Mouse (Mus musculus) 416B (cell line): Measurements from ENCODE around the gene Hist1h2bj.

Experiments
- DNase-seq: peaks from one replicate; pipeline ENCODE4 v3.0.0; 2011; ENCODE audit warnings: low read depth

Hist1h2bj gene

GRCm38 (mm10) chr13:22042568-22043502 is at the start of gene Hist1h2bj, which contains the start of gene Hist1h2ag:
Gene Hist1h2bj (plus strand): TSS chr13:22043214.
Gene Hist1h2ag (minus strand): TSS chr13:22042944.
- DNase-seq: peak; percentile 100

- no peak for DNase-seq
Observed at GRCm38 (mm10) chr13:21993957-21994738, 48.9 kb upstream of the Hist1h2bj start.

GRCm38 (mm10) chr13:21994896-21995295 is 48.1 kb upstream of the Hist1h2bj start:
- no peak for DNase-seq

- no peak for DNase-seq
Observed at GRCm38 (mm10) chr13:21995331-21995914, 47.6 kb upstream of the Hist1h2bj start.

GRCm38 (mm10) chr13:21996101-21996839 is 46.7 kb upstream of the Hist1h2bj start:
- DNase-seq: peak; percentile 45

GRCm38 (mm10) chr13:21996840-21997185 is 46.2 kb upstream of the Hist1h2bj start:
- DNase-seq: no peak

GRCm38 (mm10) chr13:21997201-21997820 is 45.7 kb upstream of the Hist1h2bj start:
- no peak for DNase-seq

GRCm38 (mm10) chr13:21997821-21998220 is 45.2 kb upstream of the Hist1h2bj start:
- no peak for DNase-seq

- DNase-seq: no peak
Observed at GRCm38 (mm10) chr13:21998412-21998811, 44.6 kb upstream of the Hist1h2bj start.

GRCm38 (mm10) chr13:21999147-21999546 is 43.9 kb upstream of the Hist1h2bj start:
- no peak for DNase-seq

GRCm38 (mm10) chr13:22001346-22001745 is 41.7 kb upstream of the Hist1h2bj start:
- peak; percentile 90 for DNase-seq

GRCm38 (mm10) chr13:22001823-22002222 is 41.2 kb upstream of the Hist1h2bj start:
- peak; percentile 91 for DNase-seq

- DNase-seq: peak; percentile 89
Observed at GRCm38 (mm10) chr13:22005605-22006333, 37.2 kb upstream of the Hist1h2bj start.

- peak; percentile 89 for DNase-seq
Observed at GRCm38 (mm10) chr13:22006334-22007120, 36.5 kb upstream of the Hist1h2bj start.

- DNase-seq: no peak
Observed at GRCm38 (mm10) chr13:22007121-22007510, 35.9 kb upstream of the Hist1h2bj start.

GRCm38 (mm10) chr13:22007872-22008271 is 35.1 kb upstream of the Hist1h2bj start:
- DNase-seq: no peak

- DNase-seq: no peak
Observed at GRCm38 (mm10) chr13:22008707-22009106, 34.3 kb upstream of the Hist1h2bj start.

GRCm38 (mm10) chr13:22009642-22010041 is 33.4 kb upstream of the Hist1h2bj start, which contains the start of gene Prss16:
Gene Prss16 (minus strand): TSS chr13:22009742.
- DNase-seq: no peak

GRCm38 (mm10) chr13:22013716-22014115 is 29.3 kb upstream of the Hist1h2bj start:
- DNase-seq: no peak

GRCm38 (mm10) chr13:22014411-22014845 is 28.6 kb upstream of the Hist1h2bj start:
- no peak for DNase-seq
